Mouse (Mus musculus) neutrophil, adult 5-6 weeks (primary cell): ENCODE results near the gene Tbx19. TPM values are rescaled to one million over a fixed set of nuclear protein-coding genes. Genes with fewer than 3 reads are reported as not detected.

ENCODE experiments used
- total RNA-seq: library from RNA; stranded (forward); fragments of 200-1000 nt; gene quantifications from 2 replicates; pipeline ENCODE4 v1.2.3, GENCODE M21; 2017

The Tbx19 gene
- total RNA-seq, 1 experiment from 2014 or later: not detected

Other genes with a start within 250 kb of the Tbx19 start
- 5.9 TPM in 1 of 2 replicates, not detected in the other for gene Xcl1, start 225.2 kb downstream of the Tbx19 start, total RNA-seq
- gene Sft2d2, start 33.7 kb upstream of the Tbx19 start, total RNA-seq: 104 TPM in 2 replicates
- 33.9 and 44.5 TPM in 2 replicates for gene Tiprl, start 76.2 kb upstream of the Tbx19 start, total RNA-seq
- not detected in 2 replicates for gene Gpr161, start 135.0 kb upstream of the Tbx19 start, total RNA-seq